Mouse (Mus musculus) lung, adult 2 months (tissue): ENCODE measurements at regions not wholly inside any gene's neighbourhood (a gene's known extent, or its start where the extent isn't known, plus 50 kb on each side); places are given as distances from the start of the nearest gene placed in this dataset.

Experiments used
- DNase-seq: peaks from one replicate; pipeline ENCODE4 v3.0.0; 2022
- H3K4me1 ChIP-seq: fragments of 200-500 bp; 2 replicates; pipeline ENCODE4 v1.6.1; 2011; ENCODE audit warnings: low read length; ENCODE audit not compliant: control insufficient read depth, insufficient read depth
- H3K4me3 ChIP-seq: fragments of 200-500 bp; replicated peaks from 2 replicates; pipeline ENCODE3; 2011; ENCODE audit warnings: low read depth, mild to moderate bottlenecking, control low read depth, low read length; ENCODE audit errors: extremely low read depth
- CTCF ChIP-seq: fragments of 200-500 bp; IDR thresholded peaks from 2 replicates; pipeline ENCODE4 v1.5.1; 2011; ENCODE audit warnings: mild to moderate bottlenecking, low read length, control low read depth; ENCODE audit not compliant: insufficient read depth
- POLR2A ChIP-seq: fragments of 200-500 bp; IDR thresholded peaks from 2 replicates; pipeline ENCODE4 v1.6.1; 2011; ENCODE audit warnings: low read depth, mild to moderate bottlenecking, control low read depth, low read length, borderline replicate concordance; ENCODE audit errors: extremely low read depth
- WGBS: fragments of 180-500 bp; shearing (Covaris S2); methylation state at CpG from one replicate; pipeline ENCODE4 v1.1.7; 2018; 5-methylcytosine and 5-hydroxymethylcytosine counted together

- WGBS, result 64% methylated on average over 2 of the region's 2 CpGs
- no peak for DNase-seq
- no peaks in the 10 kb centered on the region for H3K4me1 ChIP-seq
- H3K4me3 ChIP-seq, result no peak overlapping the region
- TF ChIP-seq POLR2A, result no peak
- no peak for TF ChIP-seq CTCF
These were observed 96.8 kb downstream of the Btbd35f7 start for GRCm38 (mm10) chrX:5765702-5766101.

GRCm38 (mm10) chrX:5798433-5798832 is 129.6 kb downstream of the Btbd35f7 start:
- 52% methylated on average over 2 of the region's 2 CpGs for whole genome bisulfite sequencing
- Histone ChIP-seq H3K4me1 (no peaks in the 10 kb centered on the region), H3K4me3 (no peak overlapping the region)
- TF ChIP-seq CTCF (no peak), POLR2A (no peak)
- DNase-seq, result peak; percentile 3

GRCm38 (mm10) chrX:5798902-5799301 is 130.0 kb downstream of the Btbd35f7 start:
- Histone ChIP-seq H3K4me3 (no peak overlapping the region), H3K4me1 (no peaks in the 10 kb centered on the region)
- WGBS, result 58% methylated on average over 1 of the region's 1 CpGs
- no peak for TF ChIP-seq CTCF
- DNase-seq, result peak; percentile 2

GRCm38 (mm10) chrX:5803181-5803580 is 134.3 kb downstream of the Btbd35f7 start:
- no peak for TF ChIP-seq CTCF
- TF ChIP-seq POLR2A, result no peak
- WGBS, result 23% methylated on average over 1 of the region's 1 CpGs
- no peak overlapping the region for H3K4me3 ChIP-seq
- H3K4me1 ChIP-seq, result no peaks in the 10 kb centered on the region
- DNase-seq, result no peak
